Mouse (Mus musculus) myocyte (in vitro differentiated cells): ENCODE results near the gene C1qtnf7. TPM values are rescaled to one million over a fixed set of nuclear protein-coding genes. Genes with fewer than 3 reads are reported as not detected.

Experiments
- H3K27me3 ChIP-seq: one replicate; pipeline ENCODE4 v1.6.1; 2011; ENCODE audit not compliant: control insufficient read depth, insufficient read depth, insufficient read length
- H3K36me3 ChIP-seq: one replicate; pipeline ENCODE4 v1.6.1; 2011; ENCODE audit not compliant: control insufficient read depth, insufficient read depth
- H3K4me2 ChIP-seq: one replicate; pipeline ENCODE4 v1.6.1; 2011; ENCODE audit warnings: low read depth, control low read depth
- H3K4me3 ChIP-seq: one replicate; pipeline ENCODE4 v1.5.1; 2011; ENCODE audit warnings: mild to moderate bottlenecking, control low read depth, moderate library complexity
- H3K79me2 ChIP-seq: one replicate; pipeline ENCODE4 v1.6.1; 2011; ENCODE audit not compliant: control insufficient read depth, insufficient read depth
- H3ac ChIP-seq: one replicate; pipeline ENCODE4 v1.6.1; 2011; ENCODE audit not compliant: control insufficient read depth, insufficient read length
- CEBPB ChIP-seq: IDR thresholded peaks from 2 replicates; pipeline ENCODE4 v1.6.1; 2011; ENCODE audit warnings: mild to moderate bottlenecking, moderate library complexity; ENCODE audit not compliant: poor library complexity, insufficient read depth, severe bottlenecking
- E2F4 ChIP-seq: IDR thresholded peaks from one replicate; pipeline ENCODE4 v1.6.1; 2011; ENCODE audit warnings: mild to moderate bottlenecking, control low read depth, moderate library complexity; ENCODE audit not compliant: insufficient read depth
- MAX ChIP-seq: IDR thresholded peaks from one replicate; pipeline ENCODE4 v1.6.1; 2011; ENCODE audit warnings: low read depth, mild to moderate bottlenecking, control low read depth
- MYOD1 ChIP-seq, 3 experiments: IDR thresholded peaks; one replicate each; pipeline ENCODE4 v1.6.1; 2011; ENCODE audit warnings: control low read depth in 2 of 3, low read depth in 2 of 3, mild to moderate bottlenecking in 2 of 3, moderate library complexity in 1 of 3; ENCODE audit not compliant: insufficient read length in 2 of 3, control insufficient read depth in 1 of 3
- MYOG ChIP-seq, 3 experiments: IDR thresholded peaks; one replicate each; pipeline ENCODE4 v1.6.1; 2011; ENCODE audit warnings: control low read depth in 2 of 3, low read depth in 2 of 3, mild to moderate bottlenecking in 2 of 3; ENCODE audit not compliant: insufficient read length in 2 of 3, control insufficient read depth in 1 of 3, insufficient read depth in 1 of 3
- POLR2A ChIP-seq: IDR thresholded peaks from one replicate; pipeline ENCODE4 v1.6.1; 2011; ENCODE audit warnings: low read depth, mild to moderate bottlenecking, control low read depth, moderate library complexity; ENCODE audit not compliant: insufficient read length
- POLR2AphosphoS2 ChIP-seq: IDR thresholded peaks from one replicate; pipeline ENCODE4 v1.6.1; 2011; ENCODE audit warnings: low read depth, control low read depth; ENCODE audit not compliant: insufficient read length
- REST ChIP-seq: IDR thresholded peaks from one replicate; pipeline ENCODE4 v1.6.1; 2011; ENCODE audit warnings: mild to moderate bottlenecking, control low read depth, moderate library complexity; ENCODE audit not compliant: insufficient read depth, insufficient read length
- SRF ChIP-seq: IDR thresholded peaks from one replicate; pipeline ENCODE4 v1.6.1; 2011; ENCODE audit warnings: low read depth; ENCODE audit not compliant: control insufficient read depth, insufficient read length
- TCF12 ChIP-seq: IDR thresholded peaks from one replicate; pipeline ENCODE4 v1.6.1; 2011; ENCODE audit warnings: mild to moderate bottlenecking, control low read depth; ENCODE audit not compliant: poor library complexity, insufficient read depth, severe bottlenecking
- TCF3 ChIP-seq: IDR thresholded peaks from one replicate; pipeline ENCODE4 v1.6.1; 2011; ENCODE audit warnings: low read depth, control low read depth; ENCODE audit not compliant: insufficient read length
- USF1 ChIP-seq: IDR thresholded peaks from one replicate; pipeline ENCODE4 v1.6.1; 2011; ENCODE audit warnings: low read depth, mild to moderate bottlenecking, control low read depth, moderate library complexity
- polyA plus RNA-seq: library from polyadenylated mRNA; unstranded; fragments of >200 nt; fragmentation: generic; extraction: Trizol; gene quantifications from one replicate; pipeline ENCODE4 v1.2.1, GENCODE M21; 2012; ENCODE audit warnings: missing spikeins

C1qtnf7 gene
- polyA plus RNA-seq, 1 experiment, result not detected

DNA sequence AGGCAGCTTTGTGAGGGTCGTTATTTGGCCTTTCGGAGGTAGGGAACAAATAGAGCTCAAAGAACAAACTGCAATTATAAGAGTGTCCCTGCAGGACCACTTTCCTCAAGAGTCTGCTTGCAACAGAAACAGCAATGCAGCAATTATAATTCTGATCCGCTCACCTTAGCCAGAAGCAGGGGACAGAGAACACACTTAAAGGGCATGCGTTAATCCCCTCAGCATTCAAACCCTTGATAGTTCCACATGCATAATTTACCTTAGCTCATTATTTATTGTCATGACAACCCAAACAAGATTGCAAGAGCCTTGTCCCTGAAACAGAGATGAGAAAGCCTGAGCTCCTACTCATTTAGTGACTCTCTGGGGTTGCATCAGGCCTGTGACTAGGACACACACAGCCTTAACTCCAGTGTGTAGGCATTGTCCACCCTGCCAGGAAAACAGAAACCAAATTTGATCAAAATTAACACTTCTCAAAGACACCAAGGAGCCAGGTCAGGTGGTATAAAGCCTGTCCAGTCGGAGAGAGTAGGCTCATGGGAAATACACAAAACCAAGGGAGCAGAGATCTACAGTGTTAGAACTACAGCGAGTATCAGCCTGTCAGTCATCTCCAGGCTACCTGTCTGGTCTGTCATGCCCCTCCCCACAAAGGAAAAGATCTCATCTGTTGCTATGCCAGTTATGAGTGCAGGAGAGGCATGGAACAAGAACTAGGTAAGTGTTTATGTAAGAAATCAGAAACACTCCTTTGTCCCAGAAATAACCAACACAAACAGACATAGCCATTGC lies 68.2 kb downstream of the C1qtnf7 start:
- Histone ChIP-seq H3K36me3 (no peaks in the 10 kb centered on the region), H3K4me2 (no peak overlapping the region), H3ac (no peak overlapping the region), H3K79me2 (no peaks in the 10 kb centered on the region), H3K27me3 (no peaks in the 10 kb centered on the region), H3K4me3 (no peak overlapping the region)
- TF ChIP-seq USF1, result no peak
- no peak for TF ChIP-seq TCF12
- no peak for TF ChIP-seq MYOG (IDR thresholded peaks at IDR 0.05; ENCODE audit: control insufficient read depth in 1 of 3, insufficient read depth in 1 of 3, insufficient read length in 2 of 3, low read depth in 2 of 3)
- no peak for TF ChIP-seq REST
- TF ChIP-seq MAX, result no peak
- no peak for TF ChIP-seq POLR2A

DNA sequence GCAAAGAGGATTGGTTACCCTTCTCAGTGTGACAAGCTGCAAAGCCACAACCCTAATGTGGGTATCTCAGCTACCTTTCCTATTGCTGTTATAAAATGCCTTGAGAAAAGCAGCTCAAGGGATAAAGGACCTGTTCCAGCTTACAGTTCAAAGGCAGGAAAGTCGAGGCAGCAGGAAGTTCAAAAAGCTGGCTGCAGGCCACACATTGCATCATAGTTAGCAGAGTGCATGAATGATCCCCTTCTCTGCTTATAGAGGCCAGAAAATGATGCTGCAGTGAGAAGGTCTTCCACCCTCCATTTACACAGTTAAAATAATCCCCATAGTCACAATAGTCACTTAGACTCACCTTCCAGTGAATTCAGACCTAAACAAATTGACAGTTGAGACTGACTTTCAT lies 69.1 kb downstream of the C1qtnf7 start:
- Histone ChIP-seq H3K79me2 (no peaks in the 10 kb centered on the region), H3K4me3 (no peak overlapping the region), H3K36me3 (no peaks in the 10 kb centered on the region), H3K27me3 (no peaks in the 10 kb centered on the region), H3K4me2 (no peak overlapping the region), H3ac (no peak overlapping the region)
- TF ChIP-seq CEBPB (no peak), MAX (no peak), REST (no peak), POLR2A (no peak)

- Histone ChIP-seq H3K79me2 (no peaks in the 10 kb centered on the region), H3K36me3 (no peaks in the 10 kb centered on the region), H3ac (no peak overlapping the region), H3K4me2 (no peak overlapping the region), H3K27me3 (no peaks in the 10 kb centered on the region), H3K4me3 (no peak overlapping the region)
- TF ChIP-seq TCF3, result no peak
- no peak for TF ChIP-seq MYOD1 (IDR thresholded peaks at IDR 0.05; ENCODE audit: control insufficient read depth in 1 of 3, insufficient read length in 2 of 3, low read depth in 2 of 3)
- no peak for TF ChIP-seq CEBPB
- TF ChIP-seq POLR2AphosphoS2, result no peak
- no peak for TF ChIP-seq MYOG (IDR thresholded peaks at IDR 0.05; ENCODE audit: control insufficient read depth in 1 of 3, insufficient read depth in 1 of 3, insufficient read length in 2 of 3, low read depth in 2 of 3)
These were observed 70.3 kb downstream of the C1qtnf7 start for GRCm38 (mm10) chr5:43585406-43586245.

- no peak for TF ChIP-seq USF1
- no peak for TF ChIP-seq MYOD1 (IDR thresholded peaks at IDR 0.05; ENCODE audit: control insufficient read depth in 1 of 3, insufficient read length in 2 of 3, low read depth in 2 of 3)
- TF ChIP-seq E2F4, result no peak
- TF ChIP-seq TCF12, result no peak
- TF ChIP-seq POLR2AphosphoS2, result no peak
- no peak for TF ChIP-seq CEBPB
- TF ChIP-seq POLR2A, result no peak
- TF ChIP-seq MAX, result no peak
- no peak for TF ChIP-seq MYOG (IDR thresholded peaks at IDR 0.05; ENCODE audit: control insufficient read depth in 1 of 3, insufficient read depth in 1 of 3, insufficient read length in 2 of 3, low read depth in 2 of 3)
- TF ChIP-seq TCF3, result no peak
- TF ChIP-seq REST, result no peak
- no peak for TF ChIP-seq SRF
- no peaks in the 10 kb centered on the region for H3K27me3 ChIP-seq
These were observed 73.6 kb downstream of the C1qtnf7 start for GRCm38 (mm10) chr5:43588791-43589439.

GRCm38 (mm10) chr5:43589440-43589830 lies 74.1 kb downstream of the C1qtnf7 start:
- TF ChIP-seq TCF12 (no peak), POLR2AphosphoS2 (no peak), MAX (no peak), MYOG (IDR thresholded peaks at IDR 0.05; ENCODE audit: control insufficient read depth in 1 of 3, insufficient read depth in 1 of 3, insufficient read length in 2 of 3, low read depth in 2 of 3) (no peak), POLR2A (no peak), TCF3 (no peak), USF1 (no peak), SRF (no peak), REST (no peak), MYOD1 (IDR thresholded peaks at IDR 0.05; ENCODE audit: control insufficient read depth in 1 of 3, insufficient read length in 2 of 3, low read depth in 2 of 3) (no peak), E2F4 (no peak), CEBPB (no peak)
- H3K36me3 ChIP-seq, result no peaks in the 10 kb centered on the region
- no peak overlapping the region for H3ac ChIP-seq
- H3K4me3 ChIP-seq, result no peak overlapping the region
- H3K4me2 ChIP-seq, result no peak overlapping the region
- no peaks in the 10 kb centered on the region for H3K79me2 ChIP-seq
- no peaks in the 10 kb centered on the region for H3K27me3 ChIP-seq

More at GRCm38 (mm10) chr5:43588791-43589439, 73.6 kb downstream of the C1qtnf7 start:
- no peak overlapping the region for H3K4me3 ChIP-seq
- no peaks in the 10 kb centered on the region for H3K36me3 ChIP-seq
- no peak overlapping the region for H3K4me2 ChIP-seq
- H3K79me2 ChIP-seq, result no peaks in the 10 kb centered on the region
- no peak overlapping the region for H3ac ChIP-seq
